Mouse (Mus musculus) embryonic fibroblast, embryonic 13.5 days (primary cell): ENCODE data around the gene Disc1.

Source experiments
- CTCF ChIP-seq: IDR thresholded peaks from 2 replicates; pipeline ENCODE4 v1.5.1; 2011; ENCODE audit warnings: mild to moderate bottlenecking, control low read depth, low read length, moderate library complexity, borderline replicate concordance; ENCODE audit not compliant: insufficient read depth
- POLR2A ChIP-seq: IDR thresholded peaks from 2 replicates; pipeline ENCODE4 v1.6.1; 2011; ENCODE audit warnings: low read depth, mild to moderate bottlenecking, control low read depth, low read length, moderate library complexity

GRCm38 (mm10) chr8:125212619-125213167 is 158.7 kb downstream of the Disc1 start:
- TF ChIP-seq CTCF, result no peak
- no peak for TF ChIP-seq POLR2A
